Mouse (Mus musculus) MEL (cell line): ENCODE data around the gene Tmem253. TPM values are rescaled to one million over a fixed set of nuclear protein-coding genes. Genes with fewer than 3 reads are reported as not detected.
A peak's percentile ranks its signal among the peaks of the same experiment; 100 is the strongest.

Experiments used
- DNase-seq: peaks from one replicate; pipeline ENCODE4 v3.0.0; 2011; ENCODE audit warnings: low read depth, low spot score
- H3K27ac ChIP-seq: 2 replicates; pipeline ENCODE4 v1.5.1; 2012; ENCODE audit warnings: low read depth, mild to moderate bottlenecking, control low read depth, low read length, moderate library complexity; ENCODE audit not compliant: control insufficient read depth
- H3K27me3 ChIP-seq, 2 experiments: fragments of 150-350 bp in 1 of 2; sonication (generic) in 1 of 2; 2 replicates each; pipeline ENCODE4 v1.6.1; 2012; ENCODE audit warnings: low read length in 2 of 2, mild to moderate bottlenecking in 2 of 2, improper control_type of control experiment in 1 of 2, moderate library complexity in 1 of 2; ENCODE audit not compliant: insufficient read depth in 2 of 2, control insufficient read depth in 1 of 2
- H3K36me3 ChIP-seq, 2 experiments: 2 replicates each; pipeline ENCODE4 v1.6.1; 2012 to 2014; ENCODE audit warnings: low read length in 2 of 2, improper control_type of control experiment in 1 of 2, inconsistent platforms in 1 of 2, mild to moderate bottlenecking in 1 of 2; ENCODE audit not compliant: insufficient read depth in 2 of 2, control insufficient read depth in 1 of 2
- H3K4me1 ChIP-seq, 2 experiments: fragments of 150-350 bp in 1 of 2; sonication (generic) in 1 of 2; 2 replicates each; pipeline ENCODE4 v1.6.1; 2012; ENCODE audit warnings: low read length in 2 of 2, improper control_type of control experiment in 1 of 2, mild to moderate bottlenecking in 1 of 2; ENCODE audit not compliant: insufficient read depth in 2 of 2, control insufficient read depth in 1 of 2
- H3K4me3 ChIP-seq, 2 experiments: fragments of 150-350 bp in 1 of 2; sonication (generic) in 1 of 2; 2 replicates each; pipeline ENCODE4 v1.5.1; 2012; ENCODE audit warnings: low read depth in 2 of 2, low read length in 2 of 2, mild to moderate bottlenecking in 2 of 2, moderate library complexity in 2 of 2, control low read depth in 1 of 2, improper control_type of control experiment in 1 of 2; ENCODE audit not compliant: control insufficient read depth in 1 of 2, insufficient read depth in 1 of 2
- H3K79me2 ChIP-seq: 2 replicates; pipeline ENCODE4 v1.6.1; 2012; ENCODE audit warnings: mild to moderate bottlenecking, low read length, moderate library complexity; ENCODE audit not compliant: control insufficient read depth, poor library complexity, insufficient read depth
- H3K9ac ChIP-seq: 2 replicates; pipeline ENCODE4 v1.6.1; 2012; ENCODE audit warnings: low read depth, mild to moderate bottlenecking, control low read depth, low read length, moderate library complexity; ENCODE audit not compliant: control insufficient read depth, poor library complexity, severe bottlenecking
- H3K9me3 ChIP-seq: fragments of 150-350 bp; sonication (generic); replicated peaks from 2 replicates; pipeline ENCODE4 v1.6.1; 2012; ENCODE audit warnings: mild to moderate bottlenecking, low read length, improper control_type of control experiment, moderate library complexity; ENCODE audit not compliant: insufficient read depth
- BHLHE40 ChIP-seq: IDR thresholded peaks from 2 replicates; pipeline ENCODE4 v1.6.1; 2012; ENCODE audit warnings: low read depth, mild to moderate bottlenecking, inconsistent platforms, low read length, improper control_type of control experiment, borderline replicate concordance
- CHD1 ChIP-seq: IDR thresholded peaks from 2 replicates; pipeline ENCODE4 v1.6.1; 2012; ENCODE audit warnings: low read depth, mild to moderate bottlenecking, inconsistent platforms, low read length, improper control_type of control experiment
- CTCF ChIP-seq, 3 experiments: IDR thresholded peaks in 2 of 3; conservative IDR thresholded peaks in 1 of 3; 2 replicates each; pipeline ENCODE4 v1.5.1; 2011 to 2012; ENCODE audit warnings: low read length in 3 of 3, low read depth in 2 of 3, mild to moderate bottlenecking in 2 of 3, improper control_type of control experiment in 1 of 3, inconsistent platforms in 1 of 3, mixed read lengths in 1 of 3, moderate library complexity in 1 of 3; ENCODE audit not compliant: control insufficient read depth in 1 of 3, insufficient read depth in 1 of 3, poor library complexity in 1 of 3, severe bottlenecking in 1 of 3
- E2F4 ChIP-seq: IDR thresholded peaks from 2 replicates; pipeline ENCODE4 v1.6.1; 2011; ENCODE audit warnings: low read depth, low read length, improper control_type of control experiment, borderline replicate concordance
- EP300 ChIP-seq, 2 experiments: IDR thresholded peaks; 2 replicates each; pipeline ENCODE4 v1.6.1; 2011; ENCODE audit warnings: improper control_type of control experiment in 2 of 2, low read length in 2 of 2, low read depth in 1 of 2, mild to moderate bottlenecking in 1 of 2
- GABPA ChIP-seq: IDR thresholded peaks from 2 replicates; pipeline ENCODE4 v1.6.1; 2012; ENCODE audit warnings: low read depth, mild to moderate bottlenecking, inconsistent platforms, low read length, improper control_type of control experiment, moderate library complexity
- GATA1 ChIP-seq: IDR thresholded peaks from 2 replicates; pipeline ENCODE4 v1.6.1; 2011; ENCODE audit warnings: low read depth, low read length, improper control_type of control experiment
- HCFC1 ChIP-seq: IDR thresholded peaks from 2 replicates; pipeline ENCODE4 v1.6.1; 2012; ENCODE audit warnings: low read depth, mild to moderate bottlenecking, inconsistent platforms, low read length, improper control_type of control experiment, moderate library complexity
- KAT2A ChIP-seq: conservative IDR thresholded peaks from 2 replicates; pipeline ENCODE4 v1.6.1; 2012; ENCODE audit warnings: low read depth, low read length, improper control_type of control experiment, inconsistent platforms
- MAFK ChIP-seq: IDR thresholded peaks from 2 replicates; pipeline ENCODE4 v1.6.1; 2011; ENCODE audit warnings: low read depth, mild to moderate bottlenecking, low read length, improper control_type of control experiment, borderline replicate concordance
- MAZ ChIP-seq: IDR thresholded peaks from 2 replicates; pipeline ENCODE4 v1.6.1; 2012; ENCODE audit warnings: low read depth, mild to moderate bottlenecking, inconsistent platforms, low read length, improper control_type of control experiment
- MEF2A ChIP-seq: IDR thresholded peaks from 2 replicates; pipeline ENCODE4 v1.6.1; 2014; ENCODE audit warnings: low read depth, mild to moderate bottlenecking, inconsistent platforms, low read length, improper control_type of control experiment; ENCODE audit not compliant: poor library complexity, insufficient replicate concordance, severe bottlenecking; ENCODE audit errors: extremely low read depth
- MXI1 ChIP-seq: IDR thresholded peaks from 2 replicates; pipeline ENCODE4 v1.6.1; 2011; ENCODE audit warnings: mild to moderate bottlenecking, low read depth, low read length, improper control_type of control experiment
- MYB ChIP-seq: IDR thresholded peaks from 2 replicates; pipeline ENCODE4 v1.6.1; 2011; ENCODE audit warnings: mild to moderate bottlenecking, low read depth, low read length, improper control_type of control experiment
- MYC ChIP-seq: IDR thresholded peaks from 2 replicates; pipeline ENCODE4 v1.6.1; 2011; ENCODE audit warnings: low read depth, mild to moderate bottlenecking, low read length, improper control_type of control experiment, moderate library complexity
- NELFE ChIP-seq: IDR thresholded peaks from 2 replicates; pipeline ENCODE4 v1.6.1; 2011; ENCODE audit warnings: low read depth, low read length, improper control_type of control experiment
- POLR2A ChIP-seq, 2 experiments: IDR thresholded peaks; 2 replicates each; pipeline ENCODE4 v1.6.1; 2011 to 2012; ENCODE audit warnings: low read length in 2 of 2, mild to moderate bottlenecking in 2 of 2, control low read depth in 1 of 2, improper control_type of control experiment in 1 of 2, low read depth in 1 of 2, moderate library complexity in 1 of 2; ENCODE audit not compliant: control insufficient read depth in 1 of 2, insufficient read depth in 1 of 2, poor library complexity in 1 of 2
- POLR2AphosphoS2 ChIP-seq: IDR thresholded peaks from 2 replicates; pipeline ENCODE4 v1.6.1; 2011; ENCODE audit warnings: low read length, improper control_type of control experiment
- RAD21 ChIP-seq: IDR thresholded peaks from 2 replicates; pipeline ENCODE4 v1.6.1; 2011; ENCODE audit warnings: mild to moderate bottlenecking, low read depth, low read length, improper control_type of control experiment
- SMC3 ChIP-seq: IDR thresholded peaks from 2 replicates; pipeline ENCODE4 v1.6.1; 2011; ENCODE audit warnings: low read depth, low read length, improper control_type of control experiment
- TCF12 ChIP-seq: IDR thresholded peaks from 2 replicates; pipeline ENCODE4 v1.6.1; 2014; ENCODE audit warnings: low read depth, mild to moderate bottlenecking, inconsistent platforms, low read length, improper control_type of control experiment, moderate library complexity
- ZKSCAN1 ChIP-seq: IDR thresholded peaks from 2 replicates; pipeline ENCODE4 v1.6.1; 2012; ENCODE audit warnings: low read depth, mild to moderate bottlenecking, inconsistent platforms, low read length, improper control_type of control experiment, moderate library complexity
- ZMIZ1 ChIP-seq: IDR thresholded peaks from 2 replicates; pipeline ENCODE4 v1.6.1; 2012; ENCODE audit warnings: low read depth, mild to moderate bottlenecking, inconsistent platforms, low read length, improper control_type of control experiment, moderate library complexity
- polyA plus RNA-seq, 2 experiments: library from polyadenylated mRNA; stranded (reverse) in 1 of 2; unstranded in 1 of 2; fragments of >175 nt in 1 of 2; fragments of >200 nt in 1 of 2; gene quantifications; 2 replicates each; pipeline versions ENCODE4 v1.2.1 to v1.2.4; 2012; ENCODE audit warnings: low replicate concordance in 2 of 2, low read depth in 1 of 2; ENCODE audit not compliant: insufficient read length in 2 of 2, insufficient read depth in 1 of 2, missing spikeins in 1 of 2
- total RNA-seq: library from RNA; depleted of rRNA; stranded (reverse); fragments of 300-350 nt; gene quantifications from 2 replicates; pipeline ENCODE4 v1.2.3, GENCODE M21; 2012

Tmem253 gene
- total and polyA plus RNA-seq, 3 experiments, result 0.46 to 3.6 TPM; not detected in 1

DNA sequence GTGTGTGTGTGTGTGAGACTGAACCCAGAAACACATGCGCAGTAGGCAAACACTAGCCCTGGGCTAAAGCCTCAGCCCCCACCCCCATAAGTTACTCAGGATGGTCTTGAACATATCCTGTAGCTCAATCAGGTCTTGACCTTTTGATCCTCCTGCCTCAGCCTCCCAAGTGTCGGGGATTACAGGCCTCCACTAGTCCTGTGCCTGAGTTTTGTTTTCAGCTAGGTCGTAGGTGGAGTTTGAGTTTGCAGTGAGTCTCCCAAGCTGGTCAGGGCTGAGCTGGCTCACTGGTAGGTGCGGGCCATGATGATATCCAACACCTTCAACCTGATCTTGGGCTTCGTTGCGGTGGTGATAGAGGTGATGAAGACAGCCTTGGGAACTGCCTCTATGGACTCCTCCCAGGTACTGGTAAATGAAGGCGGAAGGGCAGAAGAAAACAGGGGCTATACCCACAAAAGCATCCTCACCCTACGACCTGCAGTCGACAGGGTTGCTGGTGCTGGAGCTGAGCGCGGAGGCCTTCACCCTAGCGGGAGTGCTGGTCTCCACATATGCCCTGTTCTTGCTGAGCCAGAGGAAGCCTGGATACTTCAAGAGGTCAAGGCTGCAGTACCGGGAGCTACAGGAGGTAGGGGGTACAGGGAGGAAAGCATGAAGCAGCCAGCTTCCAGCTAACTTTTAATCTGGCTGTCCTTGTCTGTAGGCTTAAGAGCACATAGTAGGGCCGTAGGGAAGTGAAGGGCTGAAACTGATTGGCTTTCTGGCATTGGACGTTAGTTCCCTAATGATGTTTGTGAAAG is 3.0 kb downstream of the Tmem253 start:
- H3K27me3 ChIP-seq, result no peaks in the 10 kb centered on the region
- peak overlapping the region; percentile 77 to 84; a peak in 3 of 4 replicates for H3K4me3 ChIP-seq
- DNase-seq, result peak; percentile 25
- H3K9me3 ChIP-seq, result no peaks in the 10 kb centered on the region
- peaks cover 3 to 40% of the 10 kb centered on the region in 2 experiments; a peak in 3 of 4 replicates for H3K4me1 ChIP-seq
- H3K27ac ChIP-seq, result no peak overlapping the region
- no peak for TF ChIP-seq MAZ
- peak; percentile 91 for TF ChIP-seq ZKSCAN1
- TF ChIP-seq POLR2AphosphoS2, result no peak
- TF ChIP-seq BHLHE40, result no peak
- no peak for TF ChIP-seq MEF2A
- peak overlapping the region; percentile 88 for H3K9ac ChIP-seq
- peaks cover 0 to 23% of the 10 kb centered on the region in 2 experiments; a peak in 2 of 4 replicates for H3K36me3 ChIP-seq
- peaks cover 14% of the 10 kb centered on the region for H3K79me2 ChIP-seq

DNA sequence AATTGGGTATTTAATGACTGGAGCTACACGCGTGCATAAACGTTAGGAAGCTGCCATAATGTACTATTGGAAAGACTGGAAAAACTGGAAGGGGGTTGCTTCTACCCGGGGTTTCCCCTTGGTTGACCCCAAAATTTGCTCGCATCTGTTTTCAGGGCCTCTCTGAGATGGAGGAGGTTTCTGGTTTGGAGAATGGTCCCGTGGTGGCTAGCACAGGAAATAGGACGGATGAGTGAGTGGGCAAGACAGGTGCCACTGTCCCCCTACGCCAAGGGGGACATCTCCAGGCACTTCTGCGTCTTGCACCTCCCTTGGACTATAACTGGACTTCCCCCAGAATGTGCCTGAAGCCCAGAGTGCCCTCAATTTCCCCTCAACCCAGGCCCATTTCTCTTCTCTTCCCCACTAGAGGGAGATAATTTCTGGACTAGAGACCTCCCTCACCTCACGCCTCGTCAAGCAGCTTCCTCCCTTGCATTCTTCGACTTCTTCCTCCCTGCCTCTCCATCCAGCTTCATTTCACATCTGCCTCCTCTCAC is 3.7 kb downstream of the Tmem253 start:
- Histone ChIP-seq H3K9me3 (no peaks in the 10 kb centered on the region), H3K9ac (peak overlapping the region; percentile 88), H3K27me3 (no peaks in the 10 kb centered on the region), H3K36me3 (peaks cover 0 to 29% of the 10 kb centered on the region in 2 experiments; a peak in 2 of 4 replicates), H3K4me3 (peak overlapping the region; percentile 77 to 84), H3K27ac (peak overlapping the region; percentile 94), H3K4me1 (peaks cover 6 to 45% of the 10 kb centered on the region in 2 experiments), H3K79me2 (peaks cover 14% of the 10 kb centered on the region)
- DNase-seq, result no peak
- TF ChIP-seq MAFK (no peak), MYB (no peak), ZMIZ1 (no peak), GABPA (no peak), POLR2A (IDR thresholded peaks at IDR 0.05; ENCODE audit: control insufficient read depth in 1 of 2, insufficient read depth in 1 of 2, low read depth in 1 of 2, low read length in 2 of 2, poor library complexity in 1 of 2) (no peak), CHD1 (no peak), MAZ (no peak), E2F4 (no peak), SMC3 (no peak), TCF12 (peak; percentile 13; the same call in 1 of the 2 replicates), BHLHE40 (no peak), CTCF (IDR thresholded peaks at IDR 0.05 in 2 of 3, conservative IDR thresholded peaks at IDR 0.05 in 1 of 3; ENCODE audit: control insufficient read depth in 1 of 3, insufficient read depth in 1 of 3, low read depth in 2 of 3, low read length in 3 of 3, poor library complexity in 1 of 3, severe bottlenecking in 1 of 3) (peak; percentile 31 to 53 (median 41); a peak in 5 of 6 replicates), NELFE (no peak), MXI1 (no peak), HCFC1 (no peak), MYC (no peak), EP300 (IDR thresholded peaks at IDR 0.05; ENCODE audit: low read depth in 1 of 2, low read length in 2 of 2) (no peak), RAD21 (peak; percentile 0; the same call in 1 of the 2 replicates), GATA1 (no peak), MEF2A (no peak), KAT2A (no peak)
